Mouse (Mus musculus) layer of hippocampus, postnatal 25 days (tissue): ENCODE results near the gene Nedd4. TPM values are rescaled to one million over a fixed set of nuclear protein-coding genes. Genes with fewer than 3 reads are reported as not detected.

Source experiments
- DNase-seq, 2 experiments: peaks; one replicate each; pipeline ENCODE4 v3.0.0; 2022; ENCODE audit warnings: mixed read lengths in 2 of 2, low spot score in 1 of 2; ENCODE audit errors: extremely low spot score in 1 of 2
- total RNA-seq, 2 experiments: library from RNA; stranded (reverse); gene quantifications; 2 replicates each; pipeline ENCODE4 v1.2.3; 2021

Nedd4 gene
- total RNA-seq, 2 experiments from 2014 or later, result 297 to 304 TPM

DNA sequence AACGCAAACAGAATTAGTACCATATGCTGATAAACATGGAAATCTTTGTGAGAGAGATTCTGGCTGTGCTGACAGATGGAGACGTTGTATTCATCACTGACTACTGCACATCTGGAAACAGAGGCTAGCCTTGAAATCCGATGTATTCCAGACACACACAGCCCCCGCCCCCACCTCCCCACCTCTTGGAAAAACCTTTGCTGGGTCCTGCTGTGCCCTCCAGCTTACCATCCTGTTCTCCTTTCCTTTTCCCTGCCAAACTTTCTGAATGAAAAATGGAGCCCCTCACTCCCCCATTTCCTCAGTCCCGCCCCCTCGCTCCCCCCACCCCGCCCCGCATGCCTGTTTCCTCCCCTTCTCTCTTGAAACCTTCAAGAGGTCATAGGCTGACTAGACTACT lies 120.0 kb downstream of the Nedd4 start:
- DNase-seq, result no peak

DNA sequence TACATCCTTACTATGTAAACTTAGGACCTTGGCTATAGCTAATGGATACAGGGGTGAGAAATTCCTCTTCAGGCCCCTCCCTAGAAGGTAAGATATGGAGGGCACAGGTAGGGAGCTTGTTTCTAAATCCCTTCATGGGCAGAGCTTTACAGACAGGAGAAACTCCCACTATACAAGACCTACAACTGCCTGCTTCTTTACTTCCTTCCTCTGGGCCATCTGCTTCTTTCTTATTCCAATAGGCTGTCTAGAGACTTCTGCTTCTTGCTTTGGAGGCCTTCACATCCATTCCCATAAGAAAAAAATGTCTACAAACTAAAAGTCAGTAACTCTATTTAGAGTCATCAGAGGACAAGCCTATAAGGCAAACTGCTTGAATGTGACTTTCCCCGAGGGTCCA lies 125.6 kb downstream of the Nedd4 start:
- DNase-seq, result no peak

DNA sequence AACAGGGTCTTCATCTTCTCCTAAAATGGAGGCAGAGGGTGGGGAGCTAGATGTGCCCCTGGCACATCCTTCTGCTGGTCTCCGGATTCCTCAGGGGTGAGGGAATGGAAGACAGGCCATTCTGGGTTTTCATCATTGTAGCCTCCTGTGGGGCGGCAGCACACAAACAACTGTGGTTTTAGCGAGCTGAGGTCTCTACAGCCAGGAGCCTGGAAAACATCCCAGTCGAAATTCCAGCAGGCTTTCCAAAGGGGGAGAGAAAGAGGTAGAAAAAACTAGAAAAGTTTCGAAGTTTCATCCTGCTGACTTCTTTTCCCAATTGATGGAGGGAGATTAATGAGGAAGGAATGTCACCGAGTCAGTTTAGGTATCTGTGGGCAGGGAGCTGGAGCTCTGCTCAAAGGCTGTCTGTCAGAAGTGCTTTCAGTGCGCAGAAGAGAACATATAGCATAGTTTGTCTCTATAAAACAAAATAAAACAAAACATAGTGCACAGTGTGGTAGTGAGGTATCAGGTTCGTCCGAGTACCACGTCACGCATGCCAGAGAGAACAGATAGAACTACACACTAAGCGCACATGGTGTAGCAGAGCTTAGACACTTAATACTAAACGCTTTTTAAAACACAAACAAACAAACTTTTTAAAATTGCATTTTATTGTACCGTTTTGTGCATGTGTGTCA lies 128.5 kb downstream of the Nedd4 start:
- DNase-seq, result no peak

DNA sequence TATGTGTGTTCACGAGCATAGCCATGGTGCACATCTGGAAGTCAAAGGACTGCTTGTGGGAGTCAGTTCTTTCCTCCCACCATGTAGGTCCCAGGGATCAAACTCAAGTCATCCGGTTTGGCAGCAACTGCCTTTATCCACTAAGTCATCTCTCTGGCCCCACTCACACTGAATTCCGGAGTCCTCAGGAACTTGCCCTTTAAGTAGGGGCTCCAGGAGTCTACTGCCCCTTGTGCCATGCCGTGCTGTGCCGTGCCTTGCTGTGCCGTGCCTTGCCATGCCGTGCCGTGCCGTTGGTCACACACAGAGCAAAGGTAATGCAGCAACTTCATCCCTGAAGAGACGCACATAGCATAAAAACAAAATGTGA lies 129.1 kb downstream of the Nedd4 start:
- DNase-seq, result no peak

DNA sequence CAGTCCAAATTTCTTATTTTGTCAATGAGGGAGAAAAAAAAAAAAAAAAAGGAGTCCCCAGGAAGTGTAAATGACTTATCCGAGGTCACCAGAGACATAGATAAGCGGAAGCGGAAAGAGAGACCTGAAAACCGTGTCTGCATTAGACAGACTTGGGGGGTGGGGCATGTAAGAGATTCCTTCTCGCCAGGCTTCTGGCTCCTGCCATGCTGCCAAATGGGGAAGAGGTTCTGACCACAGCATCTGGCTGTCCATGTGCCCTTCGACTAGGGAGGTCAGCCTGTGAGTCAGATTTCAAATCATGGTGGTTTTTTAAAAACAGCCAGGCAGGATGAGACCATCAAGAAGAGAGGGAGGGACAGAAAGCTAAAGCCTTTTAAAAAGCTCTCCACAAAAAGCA lies 129.5 kb downstream of the Nedd4 start:
- DNase-seq, result no peak

DNA sequence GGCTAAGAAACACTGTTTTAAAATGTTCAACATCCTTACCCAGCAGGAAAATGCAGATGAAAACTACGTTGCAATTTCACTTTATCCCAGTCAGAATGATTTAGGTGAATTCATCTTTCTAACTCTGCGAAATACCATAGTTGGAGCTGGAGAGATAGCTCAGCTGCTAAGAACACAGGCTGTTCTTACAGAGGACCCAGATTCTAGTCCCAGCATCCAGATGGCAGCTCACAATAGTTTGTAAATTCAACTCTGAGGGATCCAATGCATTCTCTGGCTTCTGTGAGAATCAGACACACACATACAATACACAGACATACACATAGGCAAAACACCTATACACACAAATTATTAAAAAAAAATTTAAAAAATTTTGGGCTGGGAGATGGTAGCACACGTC lies 133.1 kb downstream of the Nedd4 start:
- no peak for DNase-seq

DNA sequence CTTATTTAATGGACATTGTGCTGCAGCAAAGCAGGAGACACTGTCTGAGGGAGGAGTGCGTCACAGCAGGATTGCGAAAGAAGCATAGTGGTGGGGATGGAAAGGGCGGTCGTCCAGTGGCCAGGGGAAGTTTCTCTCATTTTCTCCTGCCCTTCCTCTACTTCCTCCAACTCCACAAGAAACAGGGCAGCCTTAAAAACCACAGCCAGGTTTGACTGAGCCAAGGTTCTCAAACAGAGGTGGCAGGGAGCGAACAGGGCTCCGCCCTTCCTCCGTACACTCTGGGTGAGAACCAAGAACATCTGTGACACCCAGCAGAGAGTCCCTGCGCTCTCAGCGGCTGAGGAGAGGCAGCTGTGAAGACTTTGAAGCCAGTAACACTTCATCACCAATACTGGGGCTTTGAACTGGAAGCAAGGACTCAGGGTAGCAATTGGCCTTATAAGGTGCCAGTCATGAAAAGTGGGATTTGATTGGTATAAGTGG lies 135.0 kb downstream of the Nedd4 start:
- no peak for DNase-seq

Other genes with a start within 250 kb of the Nedd4 start
- gene Mns1, start 224.3 kb upstream of the Nedd4 start, total RNA-seq, result 1 to 10 TPM in 1 of 2 experiments, under 1 TPM in 1; 0.73 to 1.0 TPM
- 1 to 10 TPM; 5.8 to 7.5 TPM for gene Tex9, start 170.1 kb upstream of the Nedd4 start, total RNA-seq
- 10 to 100 TPM; 20.2 to 24.8 TPM for gene Rfx7, start 130.1 kb upstream of the Nedd4 start, total RNA-seq
- gene Prtg, start 144.5 kb downstream of the Nedd4 start, total RNA-seq, result 1 to 10 TPM; 1.6 to 2.2 TPM